Mouse (Mus musculus) testis, adult 10 weeks (tissue): Measurements from ENCODE around the gene Napsa. TPM values are rescaled to one million over a fixed set of nuclear protein-coding genes. Genes with fewer than 3 reads are reported as not detected.

Source experiments
- polyA plus RNA-seq: library from polyadenylated mRNA; stranded (reverse); fragments of 350-450 nt; fragmentation: Illumina TruSeq; extraction: RNeasy Lipid Tissue Mini Kit (QIAGEN cat#74804); gene quantifications from one replicate; pipeline ENCODE4 v1.2.3, GENCODE M21; 2014; ENCODE audit warnings: low read depth, low replicate concordance

Gene Napsa
- not detected for polyA plus RNA-seq

GRCm38 (mm10) chr7:44572213-44572701 lies at the start of gene Napsa:
Gene Napsa (plus strand): TSS chr7:44572380.

DNA sequence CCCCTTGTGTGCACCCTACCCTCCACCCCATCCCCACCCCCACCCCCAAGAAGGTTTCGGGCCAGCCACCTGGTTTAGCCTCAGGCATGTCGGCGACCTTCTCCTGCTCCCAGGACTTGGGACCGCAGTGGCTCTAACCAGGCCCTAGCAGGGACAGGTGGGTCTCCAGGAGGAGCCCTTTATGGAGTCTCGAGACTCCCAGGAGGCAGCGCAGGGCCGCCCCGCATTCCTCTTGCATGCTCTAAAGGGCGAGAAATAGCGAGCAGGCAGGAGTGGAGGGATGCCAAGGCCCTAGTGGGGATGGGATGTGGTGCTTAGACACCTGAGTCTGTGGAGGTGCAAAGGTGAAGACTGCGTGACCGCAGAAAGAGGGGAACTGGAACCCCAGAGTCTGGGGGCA lies 47.7 kb upstream of the Napsa start, which contains the start of gene Mybpc2:
Gene Mybpc2, minus strand, starts transcription at position 155 of the 400 bp plus-strand sequence.

GRCm38 (mm10) chr7:44531946-44532732 lies 40.0 kb upstream of the Napsa start, which contains the start of gene Spib:
Gene Spib (minus strand): TSS chr7:44532071.

GRCm38 (mm10) chr7:44548497-44549087 lies 23.6 kb upstream of the Napsa start, which contains the start of gene Pold1:
Gene Pold1 (minus strand): TSS chr7:44548849.

DNA sequence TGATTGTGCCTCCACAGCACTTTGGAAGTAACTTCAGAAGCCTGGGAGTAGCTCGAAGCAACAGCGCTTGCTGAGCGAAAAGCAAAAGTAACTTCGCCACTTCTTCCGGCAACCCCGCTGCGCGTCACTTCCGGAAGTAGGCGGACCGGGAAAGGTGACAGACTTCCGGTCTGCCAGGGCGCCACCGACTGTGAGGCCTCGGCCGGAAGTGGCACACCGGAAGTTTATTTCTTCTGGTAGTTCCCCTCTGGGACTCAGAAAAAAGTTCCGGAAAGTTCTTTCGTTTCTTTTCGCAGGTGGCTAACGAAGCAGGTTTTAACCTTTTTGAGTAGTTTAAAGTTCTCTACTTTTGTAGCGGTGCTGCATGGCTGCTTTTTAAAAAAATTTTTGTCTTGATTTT lies 18.4 kb upstream of the Napsa start, which contains the start of gene Nr1h2:
Gene Nr1h2, minus strand, starts transcription at position 126 of the 400 bp plus-strand sequence.

GRCm38 (mm10) chr7:44590402-44591347 lies 18.5 kb downstream of the Napsa start, which contains the start of gene Kcnc3:
Gene Kcnc3 (plus strand): TSS chr7:44590664.

Other genes starting within 250 kb of the Napsa start
- 0.07 TPM for gene Syt3, start 188.3 kb upstream of the Napsa start, polyA plus RNA-seq
- gene 1700008O03Rik, start 186.6 kb upstream of the Napsa start, polyA plus RNA-seq, result 1.1 TPM
- gene Lrrc4b, start 143.4 kb upstream of the Napsa start, polyA plus RNA-seq, result not detected
- gene Aspdh, start 107.0 kb upstream of the Napsa start, polyA plus RNA-seq, result not detected
- 1.9 TPM for gene Josd2, start 104.4 kb upstream of the Napsa start, polyA plus RNA-seq
- gene Emc10, start 75.9 kb upstream of the Napsa start, polyA plus RNA-seq, result 1.8 TPM
- gene Fam71e1, start 75.8 kb upstream of the Napsa start, polyA plus RNA-seq, result 119 TPM
- gene Mybpc2, start 47.7 kb upstream of the Napsa start, polyA plus RNA-seq, result not detected
- not detected for gene Spib, start 40.3 kb upstream of the Napsa start, polyA plus RNA-seq
- not detected for gene Pold1, start 23.5 kb upstream of the Napsa start, polyA plus RNA-seq
- 2.3 TPM for gene Nr1h2, start 18.4 kb upstream of the Napsa start, polyA plus RNA-seq
- 0.08 TPM for gene Kcnc3, start 18.3 kb downstream of the Napsa start, polyA plus RNA-seq
- gene Myh14, start 98.5 kb downstream of the Napsa start, polyA plus RNA-seq, result 0.07 TPM
- gene Izumo2, start 136.4 kb downstream of the Napsa start, polyA plus RNA-seq, result 343 TPM
- gene Vrk3, start 176.0 kb downstream of the Napsa start, polyA plus RNA-seq, result 27.7 TPM
- gene Zfp473, start 178.7 kb downstream of the Napsa start, polyA plus RNA-seq, result 3.0 TPM
- 15.5 TPM for gene Nup62, start 243.7 kb downstream of the Napsa start, polyA plus RNA-seq
- 11.4 TPM for gene Il4i1, start 244.0 kb downstream of the Napsa start, polyA plus RNA-seq
- gene Atf5, start 244.3 kb downstream of the Napsa start, polyA plus RNA-seq, result 3.0 TPM